Mouse (Mus musculus) urinary bladder, postnatal 14 days (tissue): ENCODE results near the gene Pdzph1.
A peak's percentile ranks its signal among the peaks of the same experiment; 100 is the strongest.

Experiments
- DNase-seq: peaks from one replicate; pipeline ENCODE4 v3.0.0; 2021; ENCODE audit warnings: low spot score

Pdzph1 gene

DNA sequence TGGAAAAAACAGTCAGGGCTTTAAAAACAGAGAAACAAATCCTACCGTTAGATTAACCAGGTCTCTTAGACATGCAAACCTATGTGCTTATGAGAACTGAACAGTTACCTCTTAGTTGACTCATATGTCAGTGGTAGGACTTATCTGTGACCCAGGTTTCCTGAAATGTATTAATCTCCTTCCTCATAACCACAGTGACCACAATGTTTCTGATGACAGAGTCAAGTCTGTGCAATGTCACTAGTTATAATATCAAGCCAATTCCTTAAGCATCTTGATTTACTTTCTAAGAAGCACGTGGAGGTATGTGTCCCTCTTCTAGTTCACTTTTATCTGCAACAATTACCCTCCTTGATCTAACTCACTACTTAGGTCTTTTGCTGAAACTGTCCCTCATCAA is 68.4 kb downstream of the Pdzph1 start:
- no peak for DNase-seq

DNA sequence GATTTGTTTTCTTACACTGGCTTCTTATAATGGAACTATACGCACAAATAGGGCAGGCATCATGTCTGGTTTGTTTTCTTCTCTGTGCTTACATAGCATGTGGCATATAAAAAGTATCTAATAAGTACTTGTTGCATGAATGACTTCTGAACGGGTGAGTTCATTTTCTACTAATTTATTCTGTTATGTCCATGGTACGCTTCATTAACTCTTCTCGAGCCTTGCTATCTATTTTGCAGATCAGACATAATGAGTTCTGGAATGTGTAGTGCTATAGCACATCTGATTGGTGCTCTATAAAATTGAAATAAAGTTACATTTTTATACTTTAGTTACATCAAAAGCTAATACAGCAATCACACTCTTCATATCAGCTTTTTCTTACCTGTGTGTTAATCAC is 71.2 kb downstream of the Pdzph1 start:
- no peak for DNase-seq

DNA sequence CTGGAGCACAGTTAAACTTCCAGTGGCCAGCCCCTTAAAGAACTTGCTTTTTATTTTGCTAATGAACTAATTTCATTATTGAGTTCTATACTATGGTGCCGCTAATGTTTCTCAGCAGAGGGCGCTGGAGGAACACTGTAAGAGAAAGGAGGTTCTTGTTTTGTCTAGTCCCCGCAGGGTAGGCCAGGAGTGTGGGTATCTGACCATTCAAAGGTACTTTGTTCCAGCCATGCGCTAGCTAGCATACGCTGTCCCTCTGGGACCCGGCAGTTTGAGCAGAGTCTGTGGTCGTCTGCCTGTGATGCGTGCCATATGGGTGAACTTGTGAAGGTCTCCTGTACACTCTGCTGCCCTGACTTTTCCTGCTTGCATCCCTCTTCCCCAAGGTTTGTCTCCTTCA is 72.1 kb downstream of the Pdzph1 start:
- DNase-seq = peak; percentile 33

DNA sequence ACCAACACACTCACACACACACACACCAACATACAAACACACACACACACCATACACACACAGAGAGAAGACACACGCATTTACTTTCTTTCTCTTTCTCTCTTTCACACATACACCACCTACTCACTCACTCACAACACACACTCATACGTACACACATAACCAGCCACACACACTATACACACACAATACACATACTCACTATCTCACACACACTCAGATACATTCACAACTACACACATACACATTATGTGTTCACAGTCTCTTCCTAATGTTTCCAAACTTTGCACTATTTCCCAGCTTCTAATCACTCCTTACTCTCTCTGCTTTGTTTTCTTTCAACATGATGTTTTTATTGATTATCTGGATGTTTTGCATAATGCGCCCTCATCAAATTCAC is 72.6 kb downstream of the Pdzph1 start:
- no peak for DNase-seq

DNA sequence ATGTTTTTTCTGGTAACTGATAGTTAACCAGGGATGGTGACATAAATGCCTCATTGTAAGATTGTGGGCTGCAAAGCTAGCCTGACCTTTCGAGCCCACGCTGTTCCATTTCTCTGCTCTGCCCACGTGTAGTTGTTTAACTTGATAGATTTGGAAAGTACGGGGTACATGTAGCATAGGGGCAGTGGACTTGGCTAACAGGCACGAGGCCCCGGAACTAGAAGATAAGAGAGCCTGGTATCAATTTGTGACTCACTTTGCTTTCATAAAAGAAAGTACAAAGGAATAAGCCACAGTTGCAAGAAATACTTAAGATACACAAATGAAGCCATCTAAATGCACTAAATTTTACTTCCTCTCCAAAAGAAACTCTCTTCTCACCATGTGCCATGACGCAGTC is 79.6 kb downstream of the Pdzph1 start:
- DNase-seq = no peak

DNA sequence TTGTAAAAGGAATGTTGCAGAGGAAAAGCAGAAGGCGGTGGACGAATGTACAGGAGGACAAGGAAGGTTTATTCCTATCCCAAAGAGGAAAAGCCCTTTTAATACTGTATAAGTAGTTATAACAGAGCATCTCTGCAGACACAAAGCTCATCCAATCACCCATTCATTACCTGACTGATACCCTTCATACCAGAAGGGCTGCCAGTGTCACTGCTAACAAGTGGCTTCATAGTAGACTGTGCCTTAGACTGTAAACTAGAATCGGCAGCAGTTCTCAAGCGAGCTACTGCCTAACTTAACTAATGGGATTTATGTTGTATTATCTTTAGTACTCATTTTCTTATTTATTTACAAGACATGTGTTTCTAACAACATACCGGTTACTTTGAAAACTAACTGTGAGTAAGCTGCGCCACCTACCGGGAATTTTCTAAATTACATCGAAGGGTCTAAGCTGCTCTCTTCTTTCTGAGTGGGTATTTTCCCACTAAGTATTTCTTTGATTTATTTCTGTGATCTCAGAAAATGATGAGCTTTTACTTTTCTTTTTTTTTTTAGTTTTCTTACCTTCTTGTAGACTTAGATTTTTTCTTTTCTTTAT is 82.0 kb downstream of the Pdzph1 start:
- DNase-seq = peak; percentile 48

DNA sequence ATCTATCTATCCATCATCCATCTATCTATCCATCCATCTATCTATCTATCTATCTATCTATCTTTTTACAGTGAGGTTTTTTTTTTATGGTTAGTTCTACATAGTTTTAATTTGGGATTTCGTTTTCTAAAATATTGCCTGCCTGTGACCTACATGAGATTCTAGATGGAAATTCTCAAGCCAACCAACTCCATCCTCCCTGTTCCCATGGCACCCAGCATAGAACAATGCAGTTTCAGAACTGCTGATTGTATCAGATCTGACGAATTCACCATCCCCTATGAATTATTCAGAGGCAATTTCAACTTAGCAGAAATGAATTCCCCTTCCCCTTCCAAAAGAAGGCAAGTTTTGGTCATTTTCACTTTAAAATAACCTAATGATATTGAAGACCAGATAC is 85.2 kb downstream of the Pdzph1 start:
- no peak for DNase-seq

DNA sequence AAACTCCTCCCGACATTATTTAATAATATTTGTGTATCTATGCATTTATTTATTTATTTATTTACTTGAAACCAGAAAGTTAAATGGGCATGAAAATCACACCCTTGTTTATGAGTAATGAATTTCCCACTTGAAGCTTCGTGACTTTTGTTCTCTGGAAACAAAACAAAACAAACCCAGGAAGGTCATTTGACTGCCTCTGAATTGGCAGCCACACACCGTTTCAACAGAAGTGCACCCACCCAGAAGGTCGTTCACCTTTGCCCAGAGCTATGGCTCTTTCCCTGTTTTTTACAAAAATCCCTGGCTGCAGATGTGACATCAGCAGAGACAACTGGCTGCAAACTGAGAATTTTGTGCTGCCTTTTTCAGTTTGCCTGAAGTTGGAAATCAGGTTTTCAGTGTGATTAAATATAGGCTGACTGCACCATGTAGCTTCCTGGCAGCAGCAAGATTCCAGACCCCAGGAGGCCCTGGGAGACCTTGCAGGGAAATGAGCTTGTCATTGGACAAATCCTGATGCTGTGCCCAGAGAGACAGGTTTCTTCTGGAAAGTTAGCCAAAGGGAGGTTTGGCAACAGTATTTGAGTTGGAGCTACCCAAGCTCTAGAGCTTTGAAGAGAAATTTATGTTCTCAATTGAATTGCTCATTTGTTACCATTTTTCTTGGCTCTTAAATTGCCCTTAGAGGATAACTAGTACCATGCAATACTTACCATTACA is 99.5 kb downstream of the Pdzph1 start:
- no peak for DNase-seq

DNA sequence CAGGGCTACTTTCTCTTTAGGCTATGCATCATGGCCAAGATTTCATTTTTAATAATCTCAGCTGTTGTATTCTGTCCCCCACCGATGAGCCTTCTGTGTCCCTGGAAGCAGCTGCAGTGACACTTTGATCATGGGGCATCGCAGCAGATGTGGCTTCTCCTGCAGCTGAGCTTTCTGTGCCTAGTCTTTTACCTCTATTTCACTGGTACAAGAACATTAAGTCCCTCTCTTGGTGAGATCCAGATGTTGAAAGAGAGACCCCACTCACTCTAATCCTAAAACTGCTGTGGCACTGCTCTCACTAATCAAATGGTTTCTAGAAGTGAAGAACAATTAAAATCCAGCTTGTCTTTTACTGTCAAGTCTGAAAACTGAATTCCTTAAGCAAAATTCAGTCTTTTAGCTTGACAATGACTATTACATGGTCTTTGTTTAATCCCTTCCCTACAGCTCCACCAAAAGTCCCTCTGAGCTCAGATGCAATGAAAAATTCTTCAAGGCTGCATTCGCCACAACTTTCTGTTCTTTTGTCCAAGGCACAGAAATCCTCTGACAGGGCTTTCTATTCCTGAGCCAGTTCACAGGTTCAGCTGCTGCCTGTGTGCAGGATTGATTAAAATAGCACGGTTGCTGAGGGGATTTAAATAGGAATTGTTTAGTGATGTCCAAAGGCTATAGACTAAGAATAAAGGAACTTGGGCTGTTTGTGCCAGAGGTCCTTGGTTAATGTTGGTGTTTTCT is 101.1 kb downstream of the Pdzph1 start:
- no peak for DNase-seq

DNA sequence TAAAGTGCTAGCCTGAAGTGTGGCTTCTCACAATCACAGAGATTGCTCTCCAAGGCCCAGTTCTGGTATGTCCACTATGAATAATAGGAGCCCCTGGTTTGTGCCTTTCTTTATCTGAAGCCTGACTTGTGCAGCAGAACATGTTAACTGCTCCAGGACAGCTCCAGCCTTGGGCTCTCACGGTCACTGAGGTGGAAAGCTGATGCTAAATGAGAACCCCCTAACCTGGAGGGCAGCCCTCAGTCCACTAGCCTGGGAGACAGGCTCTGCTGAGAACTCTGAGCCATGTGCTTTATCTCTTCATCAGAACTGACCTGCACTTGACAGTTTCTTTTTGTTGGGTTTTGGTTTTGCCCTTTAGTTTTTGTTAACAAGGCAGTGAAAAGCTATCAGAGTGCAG is 106.8 kb downstream of the Pdzph1 start:
- DNase-seq = no peak

DNA sequence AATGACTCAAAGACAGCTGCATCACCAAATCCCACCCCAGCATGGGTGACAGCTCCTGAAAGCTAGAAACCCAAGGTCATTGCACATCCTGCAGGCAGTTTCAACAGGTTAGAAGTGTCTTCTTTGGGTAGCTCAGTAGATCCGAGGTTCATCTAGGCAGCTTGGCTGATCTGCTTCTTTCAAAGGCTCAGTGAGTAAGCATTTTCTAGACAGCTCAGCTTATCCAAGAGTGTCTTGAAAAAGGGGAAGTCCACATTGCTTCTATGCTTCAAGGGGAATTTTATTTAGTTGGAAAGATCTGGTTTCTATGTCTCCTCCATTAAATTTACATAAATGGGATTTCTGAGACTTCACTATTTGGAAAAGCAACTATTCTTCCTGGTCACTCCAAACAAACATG is 117.8 kb downstream of the Pdzph1 start:
- no peak for DNase-seq

DNA sequence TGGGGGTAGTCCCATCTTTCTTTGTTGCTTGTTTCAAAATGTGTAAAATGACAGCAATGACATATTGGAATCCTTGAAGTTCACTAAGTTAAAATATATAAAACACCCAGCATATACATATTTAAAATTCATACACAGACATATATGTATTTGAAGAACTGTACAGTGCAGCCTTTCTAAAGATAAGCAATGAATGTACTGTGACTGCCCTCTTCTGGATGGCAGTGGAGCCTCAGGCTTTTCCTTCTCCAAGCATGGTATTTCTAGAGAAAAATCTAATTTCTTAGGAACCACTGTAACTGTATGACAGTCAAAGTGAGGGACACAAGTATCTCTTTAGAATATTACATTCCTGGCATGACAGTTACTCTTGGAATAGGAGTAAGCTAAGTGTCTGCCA is 120.4 kb downstream of the Pdzph1 start:
- DNase-seq = no peak
